Mouse (Mus musculus) midbrain, embryonic 12.5 days (tissue): ENCODE measurements around the gene Ncapd2. TPM values are rescaled to one million over a fixed set of nuclear protein-coding genes. Genes with fewer than 3 reads are reported as not detected.

ENCODE experiments used
- ATAC-seq: fragments of 200-750 bp; cut with Nextera tagmentation; 2 replicates; pipeline ENCODE4 v1.8.0; 2017; ENCODE audit warnings: low read depth, moderate TSS enrichment, moderate library complexity; ENCODE audit not compliant: low FRiP score
- H3K27ac ChIP-seq: fragments of 300-500 bp; sonication (generic); replicated peaks from 2 replicates; pipeline ENCODE4 v1.5.1; 2016; ENCODE audit warnings: mild to moderate bottlenecking
- H3K27me3 ChIP-seq: fragments of 300-500 bp; sonication (generic); 2 replicates; pipeline ENCODE4 v1.6.1; 2016; ENCODE audit warnings: mild to moderate bottlenecking
- H3K36me3 ChIP-seq: fragments of 300-500 bp; sonication (generic); 2 replicates; pipeline ENCODE4 v1.6.1; 2016
- H3K4me1 ChIP-seq: fragments of 300-500 bp; sonication (generic); 2 replicates; pipeline ENCODE4 v1.6.1; 2016
- H3K4me2 ChIP-seq: fragments of 300-500 bp; sonication (generic); replicated peaks from 2 replicates; pipeline ENCODE4 v1.6.1; 2016; ENCODE audit warnings: mild to moderate bottlenecking, moderate library complexity
- H3K4me3 ChIP-seq: fragments of 300-500 bp; sonication (generic); 2 replicates; pipeline ENCODE4 v1.5.1; 2016; ENCODE audit warnings: mild to moderate bottlenecking
- H3K9ac ChIP-seq: fragments of 300-500 bp; sonication (generic); replicated peaks from 2 replicates; pipeline ENCODE4 v1.6.1; 2016; ENCODE audit warnings: mild to moderate bottlenecking, moderate library complexity
- H3K9me3 ChIP-seq: fragments of 300-500 bp; sonication (generic); 2 replicates; pipeline ENCODE4 v1.6.1; 2016; ENCODE audit warnings: mild to moderate bottlenecking
- WGBS: fragments of 180-500 bp; shearing (Covaris S2); methylation state at CpG from one replicate; pipeline ENCODE4 v1.1.7; 2016; 5-methylcytosine and 5-hydroxymethylcytosine counted together
- polyA plus RNA-seq: library from polyadenylated mRNA; unstranded; fragments of >200 nt; fragmentation: Nextera tagmentation; extraction: Ambion mirVana; gene quantifications from 2 replicates; pipeline ENCODE4 v1.2.1, GENCODE M21; 2016

The Ncapd2 gene
- polyA plus RNA-seq, 1 experiment from 2014 or later, result 192 TPM

DNA sequence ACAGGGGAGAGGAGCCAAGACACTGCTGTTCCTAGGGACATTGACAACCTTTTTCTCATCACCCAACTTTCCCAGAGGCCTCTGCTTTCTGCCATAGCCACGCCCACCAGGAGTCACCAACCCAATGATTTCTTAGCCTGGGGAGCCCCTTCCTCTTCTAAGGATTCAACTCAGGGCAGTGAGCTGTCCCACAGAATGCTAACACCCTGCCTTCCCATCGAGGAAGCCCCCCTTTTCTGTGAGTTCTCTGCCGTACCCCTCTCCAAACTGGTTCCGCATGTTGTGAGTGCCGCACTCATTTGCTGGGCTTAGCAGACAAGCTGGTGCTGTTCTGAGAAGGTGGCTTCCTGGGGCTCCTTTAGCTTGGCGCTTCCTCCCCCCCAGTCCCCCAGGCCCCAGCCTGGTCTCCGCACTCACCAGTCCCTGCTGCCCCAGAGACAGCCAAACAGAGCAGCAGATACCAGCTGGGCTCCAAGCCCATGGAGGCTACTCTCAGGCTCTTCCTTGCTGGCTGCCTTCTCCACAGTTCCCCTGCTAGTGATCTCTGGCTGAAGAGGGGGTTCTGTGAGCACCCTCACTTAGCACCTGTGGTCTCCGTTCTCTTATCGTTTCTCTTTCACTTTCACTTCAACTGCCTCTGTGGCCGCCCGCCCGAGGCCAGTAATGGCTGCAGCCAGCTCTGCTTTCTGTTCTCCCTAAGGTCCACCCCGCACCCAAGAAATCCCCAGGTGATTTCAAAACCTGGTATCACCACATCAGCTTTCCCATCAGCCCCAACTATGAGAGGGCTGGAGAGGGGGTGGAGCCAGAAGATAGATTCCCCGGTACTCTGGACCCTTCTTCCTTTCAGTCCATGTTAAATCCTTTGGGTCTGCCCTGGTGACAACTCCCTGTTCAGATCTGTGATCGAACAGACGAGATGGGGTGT, 39.9 kb upstream of the Ncapd2 start, which contains the start of gene Tapbpl:
Gene Tapbpl (minus strand): TSS at position 744 of the 928 bp plus-strand sequence.
- H3K9ac ChIP-seq, result peak within 1 kb of the TSS; percentile 65
- no peaks in the 10 kb centered on the region for H3K27me3 ChIP-seq
- H3K36me3 ChIP-seq, result no peaks in the 10 kb centered on the region
- peak within 1 kb of the TSS; percentile 42 for H3K27ac ChIP-seq
- WGBS, result 10% methylated on average over 16 of the region's 16 CpGs
- H3K4me2 ChIP-seq, result peak within 1 kb of the TSS; percentile 79
- ATAC-seq, result peak; percentile 70
- H3K9me3 ChIP-seq, result no peaks in the 10 kb centered on the region
- peak within 1 kb of the TSS; percentile 43 for H3K4me3 ChIP-seq
- peaks cover 17% of the 10 kb centered on the region for H3K4me1 ChIP-seq

DNA sequence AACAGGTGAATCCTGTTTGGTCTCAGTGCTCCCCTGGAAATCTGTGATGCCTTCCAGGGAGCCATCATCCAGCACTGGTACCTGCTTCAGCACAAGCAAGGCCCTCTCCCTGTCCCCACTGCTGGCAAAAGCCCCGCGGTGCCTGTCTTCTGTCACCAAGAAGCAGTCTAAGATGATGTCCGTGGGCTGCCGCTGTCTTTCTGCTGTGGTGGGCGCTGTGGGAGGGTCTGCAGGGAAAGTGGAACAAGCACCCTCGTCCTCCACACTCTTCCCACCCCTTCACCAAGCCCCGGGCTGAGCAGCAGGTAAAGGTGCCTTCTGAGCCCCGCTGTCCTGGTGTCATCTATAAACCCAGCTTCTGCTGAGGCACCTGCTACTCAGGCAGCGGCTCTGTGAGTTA, 39.1 kb upstream of the Ncapd2 start:
- no peak overlapping the region for H3K27ac ChIP-seq
- no peaks in the 10 kb centered on the region for H3K9me3 ChIP-seq
- H3K27me3 ChIP-seq, result no peaks in the 10 kb centered on the region
- H3K4me1 ChIP-seq, result peaks cover 14% of the 10 kb centered on the region
- H3K9ac ChIP-seq, result no peak overlapping the region
- no peak overlapping the region for H3K4me3 ChIP-seq
- H3K4me2 ChIP-seq, result 0 out of 2 replicates have a peak overlapping the region, but pooled peaks have one; percentile 2
- H3K36me3 ChIP-seq, result no peaks in the 10 kb centered on the region
- 70% methylated on average over 9 of the region's 9 CpGs for WGBS
- 0 out of 2 replicates have a peak, but pooled peaks have one; percentile 17 for ATAC-seq

DNA sequence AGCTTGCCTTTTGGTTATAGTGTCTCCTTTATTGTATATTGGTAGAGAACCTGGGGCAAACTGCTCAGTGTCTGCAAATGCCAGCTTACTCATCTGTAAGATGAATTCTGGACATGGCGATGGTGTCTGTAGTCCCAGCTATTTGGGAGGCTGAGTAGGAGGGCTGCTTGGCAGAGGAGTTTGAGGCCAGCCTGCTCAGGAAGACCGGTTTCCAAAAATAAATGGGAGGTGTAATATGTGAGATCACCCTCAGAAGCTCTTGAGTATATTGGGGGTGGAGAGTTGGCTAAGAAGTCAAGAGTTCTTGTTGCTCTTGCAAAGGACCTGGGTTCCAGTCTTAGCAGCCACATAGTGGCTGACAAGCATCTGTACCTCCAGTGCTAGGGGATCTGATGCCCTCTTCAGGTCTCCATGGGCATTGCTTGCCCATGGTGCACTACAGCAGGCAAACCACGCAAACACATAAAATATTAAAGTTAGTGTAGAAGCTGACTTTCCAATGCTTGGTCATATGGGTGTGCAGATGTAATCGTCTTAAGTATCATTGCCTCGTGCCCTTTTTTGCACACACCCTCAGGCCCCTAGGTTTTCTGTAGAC, 34.1 kb upstream of the Ncapd2 start:
- Histone ChIP-seq H3K4me3 (no peak overlapping the region), H3K27me3 (no peaks in the 10 kb centered on the region), H3K9me3 (no peaks in the 10 kb centered on the region), H3K36me3 (0 out of 2 replicates have a peak, but pooled peaks cover 3% of the 10 kb centered on the region), H3K27ac (no peak overlapping the region), H3K9ac (no peak overlapping the region), H3K4me2 (no peak overlapping the region), H3K4me1 (no peaks in the 10 kb centered on the region)
- 86% methylated on average over 5 of the region's 5 CpGs for WGBS
- no peak for ATAC-seq

DNA sequence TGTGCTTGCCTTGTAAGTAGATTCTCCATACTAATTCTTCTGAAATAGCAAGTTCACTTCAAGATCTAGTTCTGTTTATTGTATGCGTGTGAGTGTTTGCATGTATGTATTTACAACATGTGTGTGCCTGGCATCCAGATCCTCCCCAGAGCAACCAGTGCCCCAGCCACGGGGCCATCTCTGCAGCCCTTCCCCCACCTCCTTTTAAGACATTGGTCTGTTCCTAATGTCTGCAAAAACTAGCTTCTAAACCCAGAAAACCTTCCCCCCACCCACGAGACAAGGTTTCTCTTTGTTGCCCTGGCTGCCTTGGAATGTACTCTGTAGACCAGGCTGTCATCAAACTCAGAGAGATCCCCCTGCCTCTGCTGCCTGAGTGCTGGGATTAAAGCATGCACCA, 31.1 kb upstream of the Ncapd2 start:
- no peak overlapping the region for H3K4me3 ChIP-seq
- H3K9me3 ChIP-seq, result no peaks in the 10 kb centered on the region
- no peak overlapping the region for H3K27ac ChIP-seq
- no peaks in the 10 kb centered on the region for H3K27me3 ChIP-seq
- no peak for ATAC-seq
- no peak overlapping the region for H3K4me2 ChIP-seq
- H3K9ac ChIP-seq, result no peak overlapping the region
- 0 out of 2 replicates have a peak, but pooled peaks cover 3% of the 10 kb centered on the region for H3K36me3 ChIP-seq
- H3K4me1 ChIP-seq, result no peaks in the 10 kb centered on the region
- 79% methylated on average over 3 of the region's 3 CpGs for WGBS

DNA sequence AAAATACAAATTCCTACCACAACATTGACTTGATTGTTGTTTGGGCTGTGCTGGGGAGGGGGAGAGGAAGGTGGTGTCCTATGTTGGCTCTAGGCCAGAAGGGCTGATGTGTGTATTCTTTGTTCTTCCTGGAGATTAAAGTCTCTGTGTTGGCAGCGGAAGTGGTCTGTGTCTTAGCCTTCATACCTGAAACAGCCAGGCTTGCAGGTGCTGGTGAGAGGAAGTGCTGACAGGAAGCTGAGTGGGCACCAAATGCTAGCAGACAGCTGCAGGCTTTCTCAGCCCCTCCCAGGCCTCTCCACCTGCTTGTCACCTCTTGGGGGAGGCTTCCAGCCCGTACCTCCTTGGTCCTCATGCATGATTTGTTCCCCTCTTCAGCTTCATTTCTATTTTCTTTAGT, 30.6 kb upstream of the Ncapd2 start:
- WGBS, result 70% methylated on average over 2 of the region's 2 CpGs
- no peaks in the 10 kb centered on the region for H3K4me1 ChIP-seq
- ATAC-seq, result no peak
- no peak overlapping the region for H3K4me2 ChIP-seq
- no peaks in the 10 kb centered on the region for H3K9me3 ChIP-seq
- no peak overlapping the region for H3K9ac ChIP-seq
- H3K27ac ChIP-seq, result no peak overlapping the region
- H3K4me3 ChIP-seq, result no peak overlapping the region
- 0 out of 2 replicates have a peak, but pooled peaks cover 3% of the 10 kb centered on the region for H3K36me3 ChIP-seq
- H3K27me3 ChIP-seq, result no peaks in the 10 kb centered on the region

DNA sequence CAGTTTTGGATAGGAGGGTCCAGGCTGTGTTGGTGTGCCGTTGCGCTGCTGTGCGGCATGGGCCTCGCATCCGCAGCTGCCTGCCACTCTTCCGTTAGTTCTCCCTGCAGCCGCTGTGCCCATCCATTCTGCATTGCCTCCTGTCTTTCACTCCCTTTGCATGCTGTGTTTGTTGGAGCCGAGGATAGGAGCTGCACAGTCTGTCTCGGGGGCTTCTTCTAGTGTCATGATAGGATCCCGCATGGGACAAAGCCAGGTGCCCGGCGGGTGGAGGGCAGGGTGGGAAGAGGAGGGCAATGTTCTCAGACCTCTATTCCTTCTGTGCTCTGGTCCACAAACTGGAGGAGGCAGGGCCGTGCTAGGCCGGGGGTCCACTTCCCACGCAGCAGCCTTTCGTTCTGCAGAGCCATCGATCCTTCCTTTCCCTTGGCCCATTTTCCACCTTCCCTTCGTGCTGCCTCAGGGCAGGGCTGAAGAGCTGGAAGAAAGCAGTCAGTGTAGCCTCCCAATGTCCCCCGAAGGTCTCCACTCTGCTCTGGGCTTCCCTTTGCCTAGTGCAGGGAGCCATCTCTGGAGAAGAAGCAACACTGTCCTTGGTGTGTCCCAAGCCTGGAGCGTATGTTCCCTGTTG, 29.7 kb upstream of the Ncapd2 start:
- Histone ChIP-seq H3K4me1 (0 out of 2 replicates have a peak, but pooled peaks cover 3% of the 10 kb centered on the region), H3K4me2 (no peak overlapping the region), H3K9ac (no peak overlapping the region), H3K27ac (no peak overlapping the region), H3K36me3 (0 out of 2 replicates have a peak, but pooled peaks cover 3% of the 10 kb centered on the region), H3K9me3 (no peaks in the 10 kb centered on the region), H3K27me3 (peaks cover 8% of the 10 kb centered on the region), H3K4me3 (no peak overlapping the region)
- ATAC-seq, result no peak
- 91% methylated on average over 20 of the region's 20 CpGs for WGBS

DNA sequence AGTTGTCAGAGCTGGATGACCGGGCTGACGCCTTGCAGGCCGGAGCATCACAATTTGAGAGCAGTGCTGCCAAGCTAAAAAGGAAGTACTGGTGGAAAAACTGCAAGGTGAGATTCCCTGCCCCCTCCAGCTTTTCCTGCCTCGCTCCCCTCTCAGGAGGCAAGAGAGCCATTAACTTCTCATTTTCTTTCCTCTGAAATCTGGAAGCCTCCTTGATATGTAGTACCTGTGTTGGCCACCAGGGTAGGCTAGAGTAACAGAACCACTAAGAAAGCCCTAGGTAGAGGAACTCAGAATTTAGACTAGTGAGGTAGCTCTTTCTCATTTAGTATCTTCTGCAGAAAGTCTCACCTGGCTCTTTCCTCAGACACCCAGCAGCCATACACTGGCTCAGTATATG, 27.5 kb upstream of the Ncapd2 start:
- peaks cover 9% of the 10 kb centered on the region for H3K27me3 ChIP-seq
- no peak overlapping the region for H3K4me2 ChIP-seq
- peaks cover 10% of the 10 kb centered on the region; the same call in 1 of the 2 replicates for H3K4me1 ChIP-seq
- 0 out of 2 replicates have a peak, but pooled peaks cover 3% of the 10 kb centered on the region for H3K36me3 ChIP-seq
- 77% methylated on average over 4 of the region's 4 CpGs for WGBS
- ATAC-seq, result no peak
- H3K27ac ChIP-seq, result no peak overlapping the region
- no peaks in the 10 kb centered on the region for H3K9me3 ChIP-seq
- H3K4me3 ChIP-seq, result no peak overlapping the region
- no peak overlapping the region for H3K9ac ChIP-seq

DNA sequence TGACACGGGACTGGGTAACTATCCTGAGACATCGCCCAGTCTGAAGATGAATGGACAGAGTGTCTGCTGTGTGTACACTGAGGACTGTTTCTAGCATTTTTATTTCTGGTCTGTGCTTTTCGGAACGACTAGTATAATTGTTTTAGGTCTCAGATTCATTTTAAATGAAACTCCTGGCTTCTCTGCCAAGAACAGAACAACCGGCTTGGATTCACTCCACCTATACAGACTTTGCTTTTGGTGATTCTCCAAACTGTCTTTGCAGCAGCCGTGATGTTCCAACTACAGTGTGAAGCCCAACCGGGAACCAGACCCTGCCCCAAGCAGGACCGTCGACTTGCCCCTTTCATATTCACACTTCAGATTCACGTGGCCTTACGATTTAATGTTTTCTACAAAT, 26.4 kb upstream of the Ncapd2 start:
- H3K9me3 ChIP-seq, result no peaks in the 10 kb centered on the region
- peaks cover 10% of the 10 kb centered on the region; the same call in 1 of the 2 replicates for H3K4me1 ChIP-seq
- ATAC-seq, result no peak
- H3K27me3 ChIP-seq, result peaks cover 18% of the 10 kb centered on the region
- H3K4me2 ChIP-seq, result no peak overlapping the region
- H3K27ac ChIP-seq, result no peak overlapping the region
- 92% methylated on average over 11 of the region's 11 CpGs for WGBS
- H3K4me3 ChIP-seq, result no peak overlapping the region
- H3K36me3 ChIP-seq, result 0 out of 2 replicates have a peak, but pooled peaks cover 3% of the 10 kb centered on the region
- H3K9ac ChIP-seq, result no peak overlapping the region

DNA sequence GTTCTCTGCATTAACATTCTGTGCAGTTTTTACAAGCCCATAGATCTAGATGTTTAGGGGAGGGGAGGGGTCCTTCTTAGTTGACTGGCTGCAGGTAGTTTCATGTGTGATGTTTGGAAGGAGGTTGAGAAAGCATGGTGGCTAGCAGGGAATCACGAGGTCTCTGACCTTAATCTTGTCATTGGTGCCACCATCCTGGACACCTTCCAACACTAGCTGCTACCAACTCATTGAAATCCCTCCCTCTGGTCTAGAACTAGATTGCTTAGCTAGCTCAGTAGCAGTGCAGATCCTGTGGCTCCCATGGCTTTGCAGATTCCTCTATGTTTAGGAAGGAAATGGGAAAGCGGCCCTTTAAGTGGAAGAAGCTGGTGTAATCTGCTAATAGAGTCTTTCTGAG, 25.4 kb upstream of the Ncapd2 start:
- WGBS, result 86% methylated on average over 2 of the region's 2 CpGs
- no peak for ATAC-seq
- Histone ChIP-seq H3K9ac (no peak overlapping the region), H3K27me3 (peaks cover 21% of the 10 kb centered on the region), H3K4me1 (peaks cover 10% of the 10 kb centered on the region; the same call in 1 of the 2 replicates), H3K4me3 (no peak overlapping the region), H3K36me3 (no peaks in the 10 kb centered on the region), H3K27ac (no peak overlapping the region), H3K4me2 (no peak overlapping the region), H3K9me3 (no peaks in the 10 kb centered on the region)

DNA sequence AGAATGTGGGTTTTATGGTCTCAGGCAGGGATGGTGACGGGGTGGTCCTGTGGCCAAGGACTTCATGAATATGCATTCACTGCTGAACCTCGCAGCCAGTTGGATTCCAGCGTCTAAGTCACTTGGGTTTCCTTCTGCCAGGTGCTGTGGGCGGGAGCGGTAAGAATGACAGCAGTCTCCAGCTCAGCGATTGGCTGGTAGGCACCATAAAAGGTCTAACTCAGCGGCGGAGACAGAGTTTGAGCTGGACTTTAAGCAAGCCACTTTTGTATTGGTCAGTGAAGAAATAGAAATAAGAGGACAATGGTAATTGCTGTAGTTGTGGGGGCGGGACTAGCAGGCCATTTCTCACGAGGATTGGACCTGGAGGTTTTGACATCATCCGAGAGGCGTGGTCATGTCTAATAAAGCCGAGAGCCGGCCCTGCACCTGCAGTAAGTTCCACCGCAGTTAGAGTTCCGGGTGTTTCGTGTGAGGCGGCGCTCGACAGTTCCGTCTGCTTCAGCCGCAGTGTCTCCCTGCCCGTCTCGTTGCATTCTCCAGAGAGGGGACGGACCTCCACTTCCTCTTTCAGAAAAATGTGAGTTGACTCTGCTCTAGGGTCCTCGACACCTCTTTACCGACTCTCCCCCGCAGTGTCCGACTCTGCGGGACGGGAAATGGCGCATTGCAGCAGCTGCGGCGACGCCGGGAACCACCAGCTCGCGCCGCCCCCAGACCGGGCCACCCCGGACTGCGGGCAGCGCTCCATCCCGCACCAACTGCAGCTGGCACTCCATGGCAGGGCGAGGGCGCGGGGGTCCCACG, 23.9 kb upstream of the Ncapd2 start, which contains the start of gene Vamp1:
Gene Vamp1 (plus strand): TSS at position 404 of the 807 bp plus-strand sequence.
- Histone ChIP-seq H3K4me3 (peak within 1 kb of the TSS; percentile 66), H3K36me3 (no peaks in the 10 kb centered on the region), H3K9me3 (no peaks in the 10 kb centered on the region), H3K4me1 (peaks cover 10% of the 10 kb centered on the region; the same call in 1 of the 2 replicates), H3K4me2 (peak within 1 kb of the TSS; percentile 98), H3K27me3 (peaks cover 28% of the 10 kb centered on the region), H3K9ac (peak within 1 kb of the TSS; percentile 75), H3K27ac (peak within 1 kb of the TSS; percentile 60)
- WGBS, result under 1% methylated on average over 48 of the region's 48 CpGs
- ATAC-seq, result peak; percentile 97

DNA sequence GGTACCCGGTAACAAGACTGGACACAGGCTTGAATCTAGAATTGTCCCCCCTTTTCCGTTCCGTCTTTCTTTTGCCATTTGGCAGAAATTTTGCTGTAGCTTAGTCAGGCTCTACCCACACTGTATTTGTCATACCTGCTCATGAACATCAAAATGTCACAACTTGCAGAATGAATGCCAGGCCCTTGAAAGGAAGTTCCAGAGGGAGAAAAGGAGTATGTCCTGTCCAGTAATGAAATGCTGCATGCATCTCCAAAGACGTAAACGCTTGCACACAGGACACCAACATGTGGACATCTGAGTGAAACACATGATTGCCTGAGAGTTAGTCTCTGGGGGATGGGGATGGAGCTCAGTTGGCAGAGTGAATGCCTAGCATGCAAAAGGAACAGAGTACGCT, 22.2 kb upstream of the Ncapd2 start:
- Histone ChIP-seq H3K4me3 (no peak overlapping the region), H3K9me3 (no peaks in the 10 kb centered on the region), H3K4me1 (peaks cover 10% of the 10 kb centered on the region; the same call in 1 of the 2 replicates), H3K36me3 (no peaks in the 10 kb centered on the region), H3K4me2 (no peak overlapping the region), H3K9ac (no peak overlapping the region), H3K27me3 (peaks cover 28% of the 10 kb centered on the region), H3K27ac (no peak overlapping the region)
- ATAC-seq, result no peak
- WGBS, result 87% methylated on average over 6 of the region's 6 CpGs
